Mouse (Mus musculus) lung, postnatal 0 days (tissue): ENCODE results near the gene Inafm2.

Experiments used
- CTCF ChIP-seq: IDR thresholded peaks from 2 replicates; pipeline ENCODE4 v1.5.1; 2016; ENCODE audit warnings: antibody characterized with exemption, mild to moderate bottlenecking
- EP300 ChIP-seq: IDR thresholded peaks from 2 replicates; pipeline ENCODE4 v1.6.1; 2016; ENCODE audit warnings: antibody characterized with exemption, mild to moderate bottlenecking, control low read depth

DNA sequence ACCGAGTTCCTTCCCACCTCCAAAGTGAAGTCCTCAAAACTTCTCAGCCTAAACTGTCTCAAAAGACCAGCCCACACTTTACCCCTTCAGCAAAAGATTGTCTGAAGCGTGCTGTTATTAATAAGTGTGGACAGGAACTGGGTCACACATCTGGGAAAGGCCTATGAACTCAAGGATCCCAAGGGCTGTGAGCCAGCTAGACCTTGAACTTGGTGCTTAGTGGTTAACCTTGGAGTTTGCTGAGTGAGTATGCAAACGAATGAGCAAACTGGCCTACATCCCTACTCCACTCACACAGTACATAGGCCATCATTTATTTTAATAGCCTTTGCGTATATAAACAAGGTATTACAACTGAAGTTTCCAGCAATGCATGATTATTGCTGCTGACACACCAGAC, 20.0 kb upstream of the Inafm2 start:
- no peak for TF ChIP-seq EP300
- no peak for TF ChIP-seq CTCF
